Mouse (Mus musculus): ENCODE data around the gene Psapl1. TPM values are rescaled to one million over a fixed set of nuclear protein-coding genes. Genes with fewer than 3 reads are reported as not detected.
A peak's percentile ranks its signal among the peaks of the same experiment; 100 is the strongest.

Gene Psapl1
- total RNA-seq (2014; rRNA removed) (0.55 TPM in 1 of 2 replicates, not detected in the other), polyA plus RNA-seq (2015; fragmentation: Nextera tagmentation; extraction: Ambion mirVana) (not detected in 2 replicates)

- Histone ChIP-seq H3K27ac (ENCODE audit: low read depth, low read length) (no peak within 1 kb of the TSS), H3K27me3 (ENCODE audit: insufficient read depth, low read length) (no peaks in the 10 kb centered on the region), H3K4me2 (ENCODE audit: low read depth, low read length, poor library complexity, severe bottlenecking) (no peak within 1 kb of the TSS), H3K9me3 (ENCODE audit: low read length) (no peaks in the 10 kb centered on the region), H3K4me3 (ENCODE audit: low read depth, low read length) (no peak within 1 kb of the TSS), H3K36me3 (ENCODE audit: insufficient read depth, low read length) (no peaks in the 10 kb centered on the region), H3K4me1 (ENCODE audit: insufficient read depth, low read length) (no peaks in the 10 kb centered on the region), H3K9ac (replicated peaks; ENCODE audit: low read length, poor library complexity, severe bottlenecking) (0 out of 2 replicates have a peak within 1 kb of the TSS, but pooled peaks have one; percentile 14)
- no peak for TF ChIP-seq CTCF (IDR thresholded peaks at IDR 0.05)
- ATAC-seq (ENCODE audit: low FRiP score) (peak; percentile 45; the same call in 1 of the 2 replicates), DNase-seq (ENCODE audit: low spot score) (no peak)
- 82% methylated on average over 10 of the region's 10 CpGs for WGBS
These were observed at the start of gene Psapl1 for GRCm38 (mm10) chr5:36203916-36204315. TSS of gene Psapl1 (plus strand) at chr5:36204021.

GRCm38 (mm10) chr5:36154879-36155485 is 48.8 kb upstream of the Psapl1 start:
- no peak overlapping the region for H3K4me2 ChIP-seq (ENCODE audit: low read depth, low read length, poor library complexity, severe bottlenecking)
- no peaks in the 10 kb centered on the region for H3K27me3 ChIP-seq (ENCODE audit: insufficient read depth, low read length)
- no peaks in the 10 kb centered on the region for H3K9me3 ChIP-seq (ENCODE audit: low read length)
- DNase-seq (ENCODE audit: low spot score) (no peak), ATAC-seq (ENCODE audit: low FRiP score) (no peak)
- no peaks in the 10 kb centered on the region for H3K4me1 ChIP-seq (ENCODE audit: insufficient read depth, low read length)
- no peak for TF ChIP-seq CTCF (IDR thresholded peaks at IDR 0.05)
- no peak overlapping the region for H3K4me3 ChIP-seq (ENCODE audit: low read depth, low read length)
- H3K27ac ChIP-seq (ENCODE audit: low read depth, low read length), result no peak overlapping the region
- no peak overlapping the region for H3K9ac ChIP-seq (replicated peaks; ENCODE audit: low read length, poor library complexity, severe bottlenecking)
- no peaks in the 10 kb centered on the region for H3K36me3 ChIP-seq (ENCODE audit: insufficient read depth, low read length)
- 41% methylated on average over 8 of the region's 8 CpGs for WGBS

DNA sequence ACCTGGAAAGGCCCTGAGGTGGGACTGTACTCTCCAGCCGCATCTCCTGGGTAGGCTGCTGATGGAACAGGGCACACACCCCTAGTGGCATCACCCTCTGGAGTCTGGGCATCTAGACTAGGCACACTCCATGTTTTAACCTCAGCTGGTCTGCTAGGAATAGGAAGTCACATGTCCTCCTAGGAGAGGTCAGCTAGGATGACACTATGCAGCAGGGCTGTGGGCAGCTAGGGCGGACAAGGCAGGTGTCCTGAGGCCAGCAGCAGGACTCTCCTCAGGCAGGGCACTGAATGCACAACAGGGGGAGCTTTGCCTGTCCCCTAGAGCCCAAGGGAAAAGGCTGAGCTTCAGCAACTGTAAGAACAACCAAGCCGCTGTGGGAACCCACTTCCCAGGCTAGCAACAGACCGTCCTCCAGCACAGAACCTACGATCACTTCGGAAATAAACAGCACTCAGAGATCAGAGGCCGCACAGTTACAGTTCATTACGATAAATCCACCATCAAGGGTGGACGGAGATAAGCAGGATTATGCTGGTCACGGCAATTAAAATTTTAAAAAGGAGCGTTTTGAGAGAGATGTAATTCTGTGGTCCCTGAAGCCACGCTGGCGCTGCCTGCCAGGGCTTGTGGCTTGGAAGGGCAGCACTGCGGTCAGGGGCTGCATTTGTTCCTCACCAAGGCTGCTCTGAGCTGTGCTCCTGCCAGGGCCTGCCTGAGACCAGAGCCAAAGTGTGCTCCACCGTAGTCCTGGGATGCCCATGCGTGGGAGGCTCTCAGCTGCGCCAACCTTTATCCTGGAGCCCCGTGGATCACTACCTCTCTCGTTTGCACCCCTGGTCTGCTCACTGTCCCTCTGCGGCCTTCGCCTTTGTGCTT is 38.2 kb upstream of the Psapl1 start:
- 41% methylated on average over 21 of the region's 21 CpGs for WGBS
- Histone ChIP-seq H3K27ac (ENCODE audit: low read depth, low read length) (no peak overlapping the region), H3K36me3 (ENCODE audit: insufficient read depth, low read length) (no peaks in the 10 kb centered on the region), H3K9ac (replicated peaks; ENCODE audit: low read length, poor library complexity, severe bottlenecking) (no peak overlapping the region), H3K4me3 (ENCODE audit: low read depth, low read length) (no peak overlapping the region), H3K4me2 (ENCODE audit: low read depth, low read length, poor library complexity, severe bottlenecking) (no peak overlapping the region), H3K27me3 (ENCODE audit: insufficient read depth, low read length) (no peaks in the 10 kb centered on the region), H3K4me1 (ENCODE audit: insufficient read depth, low read length) (peaks cover 22% of the 10 kb centered on the region; the same call in 1 of the 2 replicates), H3K9me3 (ENCODE audit: low read length) (no peaks in the 10 kb centered on the region)
- peak; percentile 10 for DNase-seq (ENCODE audit: low spot score)
- TF ChIP-seq CTCF (IDR thresholded peaks at IDR 0.05), result peak; percentile 23; the same call in 1 of the 2 replicates
- ATAC-seq (ENCODE audit: low FRiP score), result peak; percentile 38; the same call in 1 of the 2 replicates

- Histone ChIP-seq H3K27me3 (ENCODE audit: insufficient read depth, low read length) (no peaks in the 10 kb centered on the region), H3K4me2 (ENCODE audit: low read depth, low read length, poor library complexity, severe bottlenecking) (no peak overlapping the region), H3K9me3 (ENCODE audit: low read length) (no peaks in the 10 kb centered on the region), H3K4me1 (ENCODE audit: insufficient read depth, low read length) (peaks cover 22% of the 10 kb centered on the region; the same call in 1 of the 2 replicates), H3K9ac (replicated peaks; ENCODE audit: low read length, poor library complexity, severe bottlenecking) (no peak overlapping the region; the same call in 1 of the 2 replicates), H3K4me3 (ENCODE audit: low read depth, low read length) (no peak overlapping the region), H3K36me3 (ENCODE audit: insufficient read depth, low read length) (no peaks in the 10 kb centered on the region), H3K27ac (ENCODE audit: low read depth, low read length) (no peak overlapping the region)
- DNase-seq (ENCODE audit: low spot score) (peak; percentile 19), ATAC-seq (ENCODE audit: low FRiP score) (no peak)
- TF ChIP-seq CTCF (IDR thresholded peaks at IDR 0.05), result no peak
- WGBS, result 65% methylated on average over 6 of the region's 6 CpGs
These were observed 37.3 kb upstream of the Psapl1 start for GRCm38 (mm10) chr5:36166346-36167013.

- Histone ChIP-seq H3K36me3 (ENCODE audit: insufficient read depth, low read length) (no peaks in the 10 kb centered on the region), H3K9ac (replicated peaks; ENCODE audit: low read length, poor library complexity, severe bottlenecking) (no peak overlapping the region), H3K4me2 (ENCODE audit: low read depth, low read length, poor library complexity, severe bottlenecking) (no peak overlapping the region), H3K27ac (ENCODE audit: low read depth, low read length) (peak overlapping the region; percentile 38; the same call in 1 of the 2 replicates), H3K4me3 (ENCODE audit: low read depth, low read length) (no peak overlapping the region), H3K4me1 (ENCODE audit: insufficient read depth, low read length) (peaks cover 22% of the 10 kb centered on the region; the same call in 1 of the 2 replicates), H3K27me3 (ENCODE audit: insufficient read depth, low read length) (no peaks in the 10 kb centered on the region), H3K9me3 (ENCODE audit: low read length) (no peaks in the 10 kb centered on the region)
- DNase-seq (ENCODE audit: low spot score) (peak; percentile 62), ATAC-seq (ENCODE audit: low FRiP score) (no peak; the same call in 1 of the 2 replicates)
- TF ChIP-seq CTCF (IDR thresholded peaks at IDR 0.05), result peak; percentile 19; the same call in 1 of the 2 replicates
- WGBS, result 42% methylated on average over 14 of the region's 14 CpGs
These were observed 34.7 kb upstream of the Psapl1 start for GRCm38 (mm10) chr5:36168963-36169650.

All from midbrain, postnatal 0 days (tissue).